Mouse (Mus musculus): ENCODE measurements around the gene Hoxb5. TPM values are rescaled to one million over a fixed set of nuclear protein-coding genes. Genes with fewer than 3 reads are reported as not detected.
A peak's percentile ranks its signal among the peaks of the same experiment; 100 is the strongest.

Hoxb5 gene
- total RNA-seq, 2 experiments from 2014 or later, result 26.5 to 27.8 TPM

GRCm38 (mm10) chr11:96270996-96271540 lies 32.1 kb upstream of the Hoxb5 start, which contains the start of gene Hoxb9:
Hoxb9 (plus strand) TSS chr11:96271457.
- peak in 1 of 2 experiments; percentile 76 for DNase-seq (ENCODE audit: low spot score in 2 of 2)

GRCm38 (mm10) chr11:96271541-96272011 lies 31.6 kb upstream of the Hoxb5 start:
- no peak for DNase-seq (ENCODE audit: low spot score in 2 of 2)

GRCm38 (mm10) chr11:96272024-96272921 lies 30.9 kb upstream of the Hoxb5 start:
- no peak for DNase-seq (ENCODE audit: low spot score in 2 of 2)

- no peak for DNase-seq (ENCODE audit: low spot score in 2 of 2)
These were observed 28.7 kb upstream of the Hoxb5 start for GRCm38 (mm10) chr11:96274428-96274827.

GRCm38 (mm10) chr11:96275896-96276295 lies 27.2 kb upstream of the Hoxb5 start:
- DNase-seq (ENCODE audit: low spot score in 2 of 2), result no peak

GRCm38 (mm10) chr11:96277151-96278044 lies 25.7 kb upstream of the Hoxb5 start:
- DNase-seq (ENCODE audit: low spot score in 2 of 2), result no peak

- no peak for DNase-seq (ENCODE audit: low spot score in 2 of 2)
These were observed 24.8 kb upstream of the Hoxb5 start for GRCm38 (mm10) chr11:96278324-96278723.

GRCm38 (mm10) chr11:96278773-96279172 lies 24.4 kb upstream of the Hoxb5 start:
- DNase-seq (ENCODE audit: low spot score in 2 of 2), result peak in 1 of 2 experiments; percentile 71

- no peak for DNase-seq (ENCODE audit: low spot score in 2 of 2)
These were observed 23.5 kb upstream of the Hoxb5 start for GRCm38 (mm10) chr11:96279421-96280233.

GRCm38 (mm10) chr11:96280399-96281378 lies 22.4 kb upstream of the Hoxb5 start:
- no peak for DNase-seq (ENCODE audit: low spot score in 2 of 2)

GRCm38 (mm10) chr11:96281396-96281795 lies 21.7 kb upstream of the Hoxb5 start:
- no peak for DNase-seq (ENCODE audit: low spot score in 2 of 2)

GRCm38 (mm10) chr11:96281855-96282570 lies 21.1 kb upstream of the Hoxb5 start, which contains the start of gene Hoxb8:
Hoxb8 (plus strand) TSS chr11:96281905.
- no peak for DNase-seq (ENCODE audit: low spot score in 2 of 2)

- no peak for DNase-seq (ENCODE audit: low spot score in 2 of 2)
These were observed 20.2 kb upstream of the Hoxb5 start for GRCm38 (mm10) chr11:96282795-96283430.

GRCm38 (mm10) chr11:96284041-96284749 lies 18.9 kb upstream of the Hoxb5 start:
- DNase-seq (ENCODE audit: low spot score in 2 of 2), result no peak

- DNase-seq (ENCODE audit: low spot score in 2 of 2), result no peak
These were observed 18.1 kb upstream of the Hoxb5 start for GRCm38 (mm10) chr11:96284774-96285734.

Measured in adrenal gland, postnatal 4 days (tissue).